Mouse (Mus musculus): ENCODE measurements around the gene Gmpr2.

The Gmpr2 gene

DNA sequence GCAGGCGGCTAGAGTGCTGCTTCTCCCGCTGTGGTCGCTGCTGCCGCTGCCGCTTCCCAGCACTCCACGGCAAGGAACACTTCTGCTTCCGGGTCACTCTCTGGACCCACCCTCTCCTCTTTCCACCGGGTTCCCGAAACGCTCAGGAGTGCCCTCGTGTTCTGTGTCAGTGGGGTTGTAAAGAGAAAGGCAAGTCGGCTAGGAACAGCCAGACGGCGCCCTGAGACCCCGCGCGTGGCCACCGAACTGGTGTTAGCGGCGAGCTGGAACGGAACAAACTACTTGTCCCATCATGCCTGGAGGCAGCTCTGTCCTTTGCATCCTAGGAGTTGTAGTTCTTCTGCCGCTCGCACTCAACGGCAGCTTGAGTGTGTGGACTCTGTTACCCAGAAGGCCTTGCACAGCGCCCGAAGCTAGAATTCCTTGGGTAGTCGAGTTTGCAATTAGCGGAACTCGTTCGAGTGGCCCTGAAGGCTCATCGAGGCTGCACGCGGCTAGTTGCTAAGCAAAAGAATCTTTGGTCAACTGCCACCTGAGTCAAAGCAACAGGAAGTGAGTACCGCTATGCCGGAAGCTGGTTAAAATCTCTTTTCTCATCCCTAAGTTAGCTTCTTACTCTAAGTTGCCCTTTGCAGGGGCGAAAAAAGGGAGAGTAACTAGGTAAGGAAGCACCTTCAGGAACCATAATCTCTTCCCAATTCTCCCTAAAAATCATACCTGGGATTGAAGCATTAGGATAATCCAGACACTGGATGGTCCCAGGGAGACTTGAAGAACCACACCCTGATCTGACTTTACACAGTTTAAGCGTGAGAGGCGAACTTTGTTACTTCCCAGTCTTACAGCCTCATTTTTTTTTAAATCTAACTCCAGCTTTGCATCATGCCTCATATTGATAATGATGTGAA lies at the start of gene Gmpr2, which contains the start of gene Nedd8:
Gmpr2 (plus strand) TSS at position 109 of the 908 bp plus-strand sequence.
Nedd8 (minus strand) TSS at position 292 of the 908 bp plus-strand sequence.
- DNase-seq: peak; percentile 95 to 96

DNA sequence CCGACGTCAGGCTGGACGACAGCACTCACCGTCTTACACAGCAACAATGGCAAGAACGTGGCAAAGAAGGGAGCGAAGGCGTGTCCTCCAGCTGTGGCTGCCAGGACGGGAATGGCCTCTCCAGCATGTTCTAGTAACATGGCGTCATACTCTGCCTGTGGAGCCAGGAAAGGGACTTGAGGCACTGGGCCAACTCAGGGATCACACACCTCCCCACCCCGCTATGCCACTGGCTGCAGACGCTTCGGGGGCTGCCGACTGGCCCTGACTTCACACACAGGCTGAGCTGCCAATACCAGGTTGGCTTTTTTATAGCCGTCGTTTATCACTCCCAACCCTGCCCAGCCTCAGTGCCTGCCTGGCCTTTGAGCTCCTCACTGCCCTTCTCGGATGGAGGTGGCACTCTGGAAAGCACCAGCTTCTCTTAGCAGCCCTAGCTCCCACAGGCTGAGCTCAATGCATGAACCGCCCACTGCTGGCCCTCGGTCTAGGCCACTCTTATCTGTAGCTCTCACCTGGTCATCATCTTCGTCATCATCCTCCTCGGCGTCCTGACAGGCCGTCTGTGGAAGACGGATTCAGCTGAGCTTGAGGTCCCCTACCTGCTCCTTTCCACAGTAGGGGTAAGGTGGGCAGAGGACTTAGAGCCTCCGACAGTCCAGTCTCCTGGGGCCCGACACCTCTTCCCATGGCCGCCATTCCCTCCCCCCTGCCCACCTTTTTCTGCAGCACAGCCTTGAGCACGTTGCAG lies 43.5 kb upstream of the Gmpr2 start:
- no peak for DNase-seq

DNA sequence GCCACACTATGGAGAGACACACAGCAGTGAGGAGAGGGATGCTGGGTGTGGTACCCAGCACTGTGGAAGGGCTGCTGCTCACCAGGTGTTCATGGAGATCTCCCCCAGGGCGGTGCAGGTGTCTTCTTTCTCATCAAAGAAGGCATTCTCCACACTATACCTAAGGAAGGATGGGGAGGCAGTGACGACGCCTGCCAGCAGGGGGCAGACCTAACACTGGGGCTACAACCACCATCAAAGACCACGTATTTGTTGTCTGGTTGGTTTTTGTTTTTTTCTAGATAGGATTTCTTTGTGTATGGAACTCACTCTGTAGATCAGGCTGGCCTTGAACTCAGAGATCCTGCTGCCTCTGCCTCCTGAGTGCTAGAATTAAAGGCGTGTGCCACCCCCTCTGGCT lies 42.4 kb upstream of the Gmpr2 start:
- DNase-seq: peak; percentile 38 to 47

DNA sequence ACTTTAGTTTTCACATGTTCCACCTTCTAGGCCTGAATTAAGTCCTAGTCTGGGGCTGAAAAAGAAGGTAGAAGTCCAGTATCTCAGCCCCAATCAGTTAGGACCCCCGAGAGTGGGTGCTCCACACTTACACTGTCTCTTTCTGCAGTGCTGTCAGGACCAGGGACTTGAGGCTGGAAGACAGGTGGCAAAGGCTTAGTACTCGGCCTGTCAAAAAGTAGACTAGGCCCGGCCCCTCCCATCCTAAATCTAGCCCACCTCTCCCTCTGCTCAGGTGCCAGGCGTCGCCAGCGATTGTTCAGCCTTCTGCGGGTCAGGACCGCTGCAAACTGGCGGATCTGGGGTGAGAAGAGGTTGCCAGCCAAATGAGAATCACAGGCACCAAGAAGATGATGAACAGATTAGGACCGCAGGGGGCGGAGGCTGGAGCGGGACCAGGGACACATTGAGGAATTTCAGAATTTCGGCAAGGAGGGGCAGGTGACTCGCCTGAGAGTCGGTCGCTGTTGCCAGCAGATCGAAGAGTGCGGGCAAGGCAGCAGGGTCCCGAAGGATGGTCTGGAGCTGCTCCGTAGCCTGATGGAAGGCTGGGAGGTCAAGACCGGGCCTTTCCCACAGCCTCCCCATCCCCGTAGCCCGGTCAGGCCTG lies 36.7 kb upstream of the Gmpr2 start:
- peak in 1 of 2 experiments; percentile 24 for DNase-seq

DNA sequence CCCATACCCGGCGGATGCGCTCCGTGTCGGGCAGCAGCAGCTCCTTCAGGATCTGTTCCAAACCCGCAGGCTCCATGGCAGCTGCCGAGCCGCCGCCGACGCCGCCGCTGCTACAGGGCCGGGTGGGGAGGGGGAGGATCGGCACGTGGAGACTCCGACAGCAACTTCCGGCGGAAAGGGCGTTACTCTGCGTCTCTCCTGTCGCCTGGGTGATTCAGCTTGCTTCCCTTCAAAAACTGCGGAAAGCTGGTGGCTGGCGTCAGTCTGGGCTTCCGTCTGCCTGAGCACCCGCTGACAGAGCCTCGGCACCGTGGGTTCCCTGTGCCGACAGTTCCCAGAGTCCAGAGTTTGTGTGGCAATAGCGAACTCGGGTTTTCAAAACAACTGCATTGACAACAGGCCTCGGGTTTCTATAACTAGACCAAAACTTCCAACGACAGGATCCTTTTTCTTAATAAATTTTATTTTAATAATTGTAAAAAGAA lies 36.2 kb upstream of the Gmpr2 start, which contains the start of gene Ipo4:
Ipo4 (minus strand) TSS at position 435 of the 485 bp plus-strand sequence.
- peak; percentile 90 to 93 for DNase-seq

DNA sequence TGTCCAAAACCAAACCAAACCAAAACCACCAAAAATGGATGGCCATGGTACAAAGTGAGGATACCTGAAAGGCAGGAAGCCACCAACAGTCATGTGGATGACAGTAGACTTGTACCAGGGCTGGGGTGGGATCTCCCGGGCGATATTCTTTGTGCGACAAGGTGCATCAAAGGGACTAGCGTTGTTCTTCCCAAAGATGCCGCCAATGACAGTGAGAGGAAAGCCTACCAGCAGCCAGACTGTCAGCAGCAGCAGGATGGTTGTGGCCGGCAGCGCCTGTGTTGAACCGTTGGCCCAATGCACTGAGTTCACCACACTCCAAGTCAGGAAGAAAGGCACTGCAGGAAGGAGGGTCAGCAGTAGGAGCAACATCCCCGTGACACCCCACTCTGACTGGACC lies 33.9 kb upstream of the Gmpr2 start, which contains the start of gene Gm49378:
Gm49378 (minus strand) TSS at position 101 of the 400 bp plus-strand sequence.
- DNase-seq: no peak

DNA sequence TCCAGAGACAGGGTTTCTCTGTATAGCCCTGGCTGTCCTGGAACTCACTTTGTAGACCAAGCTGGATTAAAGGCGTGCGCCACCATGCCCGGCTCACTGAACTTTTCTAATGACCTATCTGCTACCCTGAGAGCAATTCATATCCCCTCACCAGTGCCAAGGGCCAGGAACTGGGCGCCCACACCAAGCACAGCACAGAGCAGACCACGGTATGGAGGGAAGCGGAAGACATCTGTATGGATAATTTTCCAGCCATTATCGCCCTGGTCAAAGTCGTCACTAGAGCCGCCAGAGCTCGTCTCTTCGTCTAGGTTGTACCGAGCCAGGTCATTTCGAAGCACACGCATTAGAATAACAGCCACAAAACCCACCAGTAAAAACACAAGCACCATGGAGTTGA lies 30.9 kb upstream of the Gmpr2 start:
- no peak for DNase-seq

DNA sequence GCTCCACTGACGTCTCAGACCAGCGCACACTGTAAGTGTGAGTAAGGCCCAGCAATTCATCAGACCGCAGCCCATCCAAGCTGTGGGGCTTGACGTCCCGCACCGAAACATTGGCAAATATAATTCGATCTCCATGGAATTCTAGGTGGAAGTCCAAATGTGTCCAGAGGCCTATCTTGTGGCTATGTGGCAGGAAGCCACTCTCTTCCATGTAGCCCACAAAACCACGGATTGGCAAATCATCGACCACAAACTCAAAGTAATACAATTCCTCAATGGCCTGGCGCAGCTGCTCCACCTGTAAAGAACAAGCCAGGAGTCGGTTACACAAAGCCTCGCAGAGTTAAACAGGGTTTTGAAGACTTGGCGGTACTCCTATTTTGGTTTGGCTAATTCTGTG lies 30.4 kb upstream of the Gmpr2 start:
- no peak for DNase-seq

DNA sequence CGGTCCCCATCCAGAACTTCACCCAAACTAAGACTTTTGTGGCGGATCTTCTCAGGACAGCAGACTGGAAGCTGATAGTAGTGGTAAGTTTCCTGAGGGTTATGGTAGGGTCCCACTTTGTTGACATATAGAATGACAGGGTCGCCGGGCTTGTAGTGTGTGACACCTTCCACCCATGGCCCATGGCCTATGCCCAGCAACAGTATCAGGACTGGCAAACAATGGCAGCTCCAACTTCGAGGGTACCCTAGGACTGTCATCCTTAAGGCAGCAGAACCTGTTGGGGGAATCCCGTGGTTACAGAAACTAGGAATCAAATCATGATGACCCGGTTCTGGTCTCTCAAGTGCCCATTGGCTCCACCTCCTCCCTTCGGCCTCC lies 29.1 kb upstream of the Gmpr2 start:
- DNase-seq: no peak

DNA sequence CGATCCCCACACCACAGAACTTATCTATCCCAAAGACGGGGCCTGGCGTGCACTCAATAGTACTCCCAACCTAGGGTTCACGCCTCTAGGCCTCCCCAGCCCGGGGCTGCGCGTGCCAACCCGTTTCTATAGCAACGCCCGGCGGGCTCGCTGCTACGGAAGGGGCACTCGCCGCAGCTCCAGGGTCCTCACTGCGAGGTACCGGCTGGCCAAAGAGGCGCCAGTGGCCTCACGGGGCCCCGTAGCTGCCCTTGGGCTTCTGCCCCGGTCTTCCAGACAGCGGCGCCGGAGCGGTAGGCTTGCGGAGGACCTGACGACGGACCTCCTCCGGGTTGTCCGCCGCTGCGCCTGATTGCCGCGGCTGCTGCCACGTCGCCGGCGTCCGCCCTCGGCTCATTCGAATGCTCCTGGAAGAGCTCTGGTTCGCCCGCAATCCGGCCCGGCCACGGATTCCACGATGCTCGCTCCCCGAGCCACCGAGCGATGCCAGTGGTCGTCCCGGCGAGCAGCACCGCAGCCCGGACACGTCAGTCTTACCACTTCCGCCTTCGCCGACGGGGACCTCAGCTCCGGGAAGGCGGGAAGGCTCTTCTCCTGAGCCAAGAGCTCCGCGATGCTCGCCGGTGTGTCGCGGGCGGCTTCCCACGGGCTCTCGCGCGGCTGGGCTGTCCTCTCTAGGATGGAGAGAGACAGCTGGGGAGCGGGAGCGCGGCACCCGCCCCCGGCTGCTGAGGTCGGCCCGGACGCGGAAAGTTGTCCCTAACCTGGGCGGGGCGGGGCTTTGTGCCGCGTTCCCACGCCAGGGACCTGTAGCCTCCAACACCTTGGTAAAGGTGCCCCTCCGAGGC lies 28.5 kb upstream of the Gmpr2 start, which contains the start of gene Tm9sf1:
Tm9sf1 (minus strand) TSS at position 747 of the 848 bp plus-strand sequence.
- DNase-seq: peak; percentile 83 to 85

DNA sequence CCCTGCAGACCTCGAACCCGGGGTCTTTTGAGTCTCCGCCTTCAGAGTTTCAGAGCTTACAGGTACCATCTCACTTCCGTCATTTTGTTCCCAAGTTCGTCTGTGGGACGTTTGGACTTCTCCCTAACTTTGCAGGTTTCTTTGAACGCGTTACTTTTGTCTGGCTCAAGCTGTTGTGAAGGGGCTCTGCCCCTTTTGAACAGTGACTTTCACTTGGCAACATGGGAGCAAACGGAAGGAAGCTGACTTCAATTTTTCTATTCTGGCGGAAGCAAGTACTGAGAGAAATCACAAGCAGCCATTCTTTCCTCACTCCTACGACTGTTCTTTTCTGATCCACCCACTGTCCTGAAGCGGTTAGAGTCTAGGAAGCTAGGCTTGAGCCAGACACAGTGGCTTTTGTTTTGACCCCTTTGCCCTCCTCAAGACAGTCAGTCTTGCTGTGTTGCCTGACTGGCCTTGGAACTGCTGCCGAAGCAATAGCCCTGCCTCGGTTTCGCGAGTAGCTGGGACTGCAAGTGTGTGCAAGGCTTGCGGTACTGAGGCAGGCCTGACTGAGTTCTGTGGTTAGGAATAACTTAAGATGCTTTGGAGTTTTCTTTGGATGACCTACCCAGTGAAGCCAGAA lies 27.4 kb upstream of the Gmpr2 start:
- no peak for DNase-seq

DNA sequence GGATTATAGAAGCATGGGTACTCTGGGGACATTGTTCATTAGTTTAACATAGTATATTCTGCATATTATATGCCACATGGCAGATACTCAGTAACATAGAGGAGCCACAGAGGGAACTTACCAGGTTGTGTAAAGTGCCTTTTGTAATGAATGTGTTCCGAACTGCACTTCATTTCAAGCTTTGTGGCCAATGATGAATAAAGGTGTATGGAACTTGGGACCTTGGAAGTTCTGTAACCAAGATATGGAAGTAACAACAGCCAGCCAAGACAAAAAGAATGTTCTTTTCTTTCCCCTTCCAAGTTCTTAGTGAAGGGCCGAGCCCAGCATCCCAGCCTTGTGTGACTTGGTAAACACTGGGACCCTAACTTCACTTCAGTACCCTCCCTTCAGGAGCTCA lies 21.9 kb upstream of the Gmpr2 start, which contains the start of gene Tssk4:
Tssk4 (plus strand) TSS at position 301 of the 400 bp plus-strand sequence.
- no peak for DNase-seq

DNA sequence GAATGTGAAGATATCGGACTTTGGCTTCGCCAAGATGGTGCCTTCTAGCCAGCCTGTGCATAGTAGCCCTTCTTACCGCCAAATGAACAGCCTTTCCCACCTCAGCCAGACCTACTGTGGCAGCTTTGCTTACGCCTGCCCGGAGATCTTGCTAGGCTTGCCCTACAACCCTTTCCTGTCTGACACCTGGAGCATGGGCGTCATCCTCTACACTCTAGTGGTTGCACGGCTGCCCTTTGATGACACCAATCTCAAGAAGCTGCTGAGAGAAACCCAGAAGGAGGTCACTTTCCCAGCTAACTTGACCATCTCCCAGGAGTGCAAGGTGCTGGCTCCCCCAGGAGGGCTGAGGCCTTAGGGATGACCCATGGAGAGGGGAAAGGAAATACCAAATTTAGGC lies 20.2 kb upstream of the Gmpr2 start:
- no peak for DNase-seq

DNA sequence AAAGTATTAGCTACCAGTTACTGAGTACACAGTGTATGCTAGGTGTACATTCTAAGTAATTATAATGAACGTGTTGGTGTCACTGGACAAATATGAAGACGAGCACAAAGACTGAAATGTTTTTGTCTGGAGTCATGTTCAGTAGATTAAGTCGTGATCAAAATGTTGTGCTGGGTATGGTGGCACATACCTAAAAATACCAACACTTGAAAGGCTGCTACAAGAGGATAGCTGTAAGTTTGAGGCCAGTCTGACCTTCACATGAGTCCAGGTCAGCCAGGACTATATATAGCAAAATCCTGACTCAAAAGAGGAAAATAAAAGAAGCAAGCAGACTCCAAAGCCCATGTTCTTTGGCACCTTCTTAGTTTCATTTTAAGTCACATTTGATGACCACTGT lies 14.8 kb upstream of the Gmpr2 start:
- DNase-seq: no peak

DNA sequence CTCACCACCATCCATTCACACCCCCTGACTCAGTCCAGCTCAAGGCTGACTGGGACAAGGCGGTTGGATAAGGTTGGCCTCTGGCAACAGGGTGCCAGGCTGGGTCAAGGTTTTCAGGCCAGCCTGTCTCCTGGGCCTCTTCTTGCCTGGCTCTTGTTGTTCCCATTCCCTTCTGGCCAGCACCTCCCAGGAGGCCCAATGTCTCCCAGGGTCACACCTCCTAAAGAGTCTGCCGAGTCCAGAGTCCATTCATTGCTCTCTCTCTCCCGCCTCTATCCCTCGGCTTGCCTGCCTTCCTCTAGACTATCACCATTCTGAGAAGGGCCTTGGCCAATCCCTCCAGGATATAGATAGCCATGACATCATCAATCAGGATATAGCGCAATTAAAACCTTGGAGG lies 13.7 kb upstream of the Gmpr2 start:
- no peak for DNase-seq

DNA sequence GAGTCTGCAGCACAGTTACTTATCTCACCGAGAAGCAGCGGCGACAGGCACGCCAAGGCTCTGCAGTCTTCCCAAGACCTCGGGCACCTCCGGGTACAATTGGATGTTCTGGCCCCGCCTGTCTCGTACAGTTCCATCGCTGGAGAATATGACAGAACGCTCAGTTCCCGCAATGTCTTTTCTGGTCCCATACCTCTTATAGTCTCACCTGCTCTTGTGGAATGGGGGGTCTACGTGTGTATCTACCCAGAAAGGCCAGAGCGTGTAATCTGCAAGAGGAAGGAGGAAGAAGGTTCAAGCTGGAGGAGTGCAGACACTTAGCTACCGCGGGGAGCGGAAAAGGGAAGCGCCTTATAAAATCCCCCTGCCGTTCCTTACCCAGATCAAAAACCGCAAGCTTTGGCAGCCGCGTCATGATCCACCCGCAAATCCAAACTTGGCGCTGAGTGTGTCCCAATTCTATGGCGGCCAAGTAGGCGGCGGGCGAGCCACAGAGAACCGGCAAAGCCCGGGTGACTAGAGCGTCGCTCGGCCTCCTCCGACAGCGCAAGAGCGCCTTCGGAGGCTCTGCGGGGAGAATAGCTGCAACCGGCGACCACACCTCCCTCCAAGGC lies 11.7 kb upstream of the Gmpr2 start, which contains the start of gene Mdp1:
Mdp1 (minus strand) TSS at position 549 of the 614 bp plus-strand sequence.
- DNase-seq: peak; percentile 75 to 81

DNA sequence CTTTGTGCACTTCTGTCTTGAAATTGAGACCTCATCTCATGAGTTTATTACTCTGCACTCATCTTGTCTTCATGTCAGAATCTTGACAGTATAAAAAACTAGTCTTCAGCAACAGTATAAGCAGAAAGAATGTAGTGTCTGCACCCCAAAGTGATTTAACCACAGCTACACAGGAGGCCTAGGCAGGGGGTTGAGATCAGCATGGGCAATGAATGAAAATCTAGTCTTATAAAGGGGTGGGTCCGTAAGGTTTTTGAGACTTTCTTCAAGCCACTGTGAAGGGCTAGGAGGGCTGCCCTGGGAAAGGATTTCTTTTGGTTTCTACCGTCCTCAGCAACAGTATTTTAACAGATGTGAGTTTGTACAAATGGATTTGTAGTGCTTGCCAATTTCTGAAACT lies 11.1 kb upstream of the Gmpr2 start:
- DNase-seq: no peak

DNA sequence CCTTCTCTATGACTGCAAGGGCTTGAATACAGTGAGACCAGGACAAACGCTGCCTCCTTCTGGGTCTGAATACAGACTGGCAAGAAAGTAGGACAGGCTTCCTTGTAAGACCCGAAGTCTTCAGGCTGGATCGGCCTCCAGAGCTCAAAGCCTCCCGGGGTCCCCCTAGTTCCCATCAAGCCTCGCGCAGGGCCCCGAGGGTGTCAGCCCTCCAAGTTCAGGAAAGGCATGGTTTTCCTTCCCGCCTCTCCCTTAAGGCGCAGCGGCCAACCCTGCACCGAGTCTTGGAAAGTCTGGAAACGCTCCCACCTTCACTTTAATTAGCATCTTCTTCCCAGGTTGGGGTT lies 282 bp upstream of the Gmpr2 start:
- DNase-seq: no peak

DNA sequence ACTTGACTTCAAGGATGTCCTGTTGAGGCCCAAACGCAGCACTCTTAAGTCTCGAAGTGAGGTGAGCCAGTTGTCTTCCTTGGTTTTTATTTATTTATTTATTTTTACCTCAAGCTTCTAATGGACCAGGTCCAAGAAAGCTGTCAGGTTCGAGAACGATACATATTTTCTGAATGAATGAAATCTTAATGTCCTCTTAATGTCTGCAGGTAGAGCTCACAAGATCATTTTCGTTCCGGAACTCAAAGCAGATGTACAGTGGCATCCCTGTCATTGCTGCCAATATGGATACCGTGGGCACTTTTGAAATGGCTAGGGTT lies 960 bp downstream of the Gmpr2 start:
- no peak for DNase-seq

DNA sequence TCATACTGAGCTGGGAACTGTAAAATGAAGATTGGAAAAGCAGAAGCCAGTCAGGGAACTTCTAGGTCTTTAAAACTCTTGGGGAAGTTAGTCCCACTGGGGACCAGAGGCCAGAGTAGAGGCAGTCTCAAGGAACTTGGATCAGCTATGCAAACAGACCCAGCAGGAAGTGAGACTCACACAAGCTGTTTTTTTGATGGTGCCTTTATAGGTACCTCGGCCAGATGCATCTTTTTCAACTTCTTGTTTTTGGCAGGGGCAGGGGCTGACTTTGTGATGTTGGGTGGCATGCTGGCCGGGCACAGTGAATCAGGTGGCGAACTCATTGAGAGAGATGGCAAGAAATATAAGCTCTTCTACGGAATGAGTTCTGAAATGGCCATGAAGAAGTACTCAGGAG lies 5.9 kb downstream of the Gmpr2 start:
- DNase-seq: no peak

All from lung, adult 18-20 months (tissue).